In the genomic region with DNA sequence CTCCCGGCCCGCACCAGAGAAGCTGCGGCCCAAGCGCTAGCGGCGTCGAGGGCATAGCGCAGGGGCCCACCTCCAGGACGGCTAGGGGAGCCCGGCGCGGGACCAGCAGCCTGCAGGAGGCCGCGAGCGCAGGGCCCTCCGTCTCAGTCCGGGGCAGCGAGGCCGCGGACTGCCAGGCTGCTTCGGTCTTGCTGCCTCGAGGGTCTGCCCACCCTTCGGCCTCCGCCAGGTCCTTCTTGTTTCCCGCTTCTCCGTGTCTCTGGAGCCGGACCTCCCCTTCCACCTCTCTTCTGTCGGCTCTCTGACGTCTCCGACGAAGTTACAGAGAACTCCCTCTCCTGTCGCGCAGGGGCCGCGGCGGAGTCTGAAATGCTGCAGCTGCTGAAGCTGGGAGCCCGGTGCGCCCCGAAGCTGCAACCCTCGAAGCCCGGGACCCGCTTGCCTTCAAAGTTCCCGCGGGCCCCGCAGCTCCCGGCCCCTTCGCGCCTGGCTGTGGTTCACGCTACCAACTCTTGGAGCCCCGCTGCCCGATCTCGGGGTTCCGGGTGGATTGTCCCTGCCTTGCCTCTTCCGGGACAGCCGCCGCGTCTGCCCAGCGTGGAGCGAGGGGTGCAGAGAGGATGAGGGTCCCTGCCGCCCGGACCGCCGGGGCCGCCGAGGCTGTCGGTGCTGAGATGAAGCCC, we compare ENCODE assay signal across 8 mouse cellular contexts. TPM values are rescaled to one million over a fixed set of nuclear protein-coding genes. Genes with fewer than 3 reads are reported as not detected.
A peak's percentile ranks its signal among the peaks of the same experiment; 100 is the strongest.
DNase-seq lines count a peak whose midpoint lies in the region; ATAC-seq and TF ChIP-seq lines count a peak whose summit lies in the region.

No protein-coding gene starts in this region.

- peaks cover 8% of the 10 kb centered on the region; the same call in 1 of the 2 replicates for H3K4me1 ChIP-seq in kidney, postnatal 0 days (replicated peaks; ENCODE audit: insufficient read depth, low read length)
- peaks cover 3% of the 10 kb centered on the region; the same call in 1 of the 2 replicates for H3K4me1 ChIP-seq in hindbrain, embryonic 11.5 days (replicated peaks; ENCODE audit: control insufficient read depth, insufficient read depth, low read length)
- H3K4me1 ChIP-seq in midbrain, embryonic 13.5 days (replicated peaks): peaks cover 30% of the 10 kb centered on the region

- WGBS in kidney, postnatal 0 days: under 1% methylated on average over 58 of the region's 66 CpGs
- under 1% methylated on average over 61 of the region's 66 CpGs for WGBS in hindbrain, embryonic 11.5 days
- WGBS in midbrain, embryonic 13.5 days: under 1% methylated on average over 66 of the region's 66 CpGs

- no peak for DNase-seq in kidney, postnatal 0 days (ENCODE audit: low spot score)
- DNase-seq in kidney, adult 9 months: no peak
- DNase-seq in embryo, embryonic 10.5 days (ENCODE audit: low spot score): peak; percentile 28
- DNase-seq in hindbrain, embryonic 11.5 days (ENCODE audit: low spot score): peak; percentile 64
- no peak for DNase-seq in frontal cortex, postnatal 25 days (ENCODE audit: low spot score in 2 of 2)
- no peak for DNase-seq in spleen, postnatal 14 days (ENCODE audit: low spot score in 2 of 2)
- no peak for DNase-seq in gastrocnemius, adult 8-10 months (ENCODE audit: low spot score in 2 of 2)

- ATAC-seq in kidney, postnatal 0 days (replicated peaks; ENCODE audit: low FRiP score, low read depth): no peak
- peak; percentile 11 for ATAC-seq in hindbrain, embryonic 11.5 days (ENCODE audit: low FRiP score)
- ATAC-seq in midbrain, embryonic 13.5 days: 0 out of 2 replicates have a peak, but pooled peaks have one; percentile 18

- no peak for TF ChIP-seq CTCF in kidney, postnatal 0 days (IDR thresholded peaks at IDR 0.05; ENCODE audit: low read depth)

- no peak overlapping the region for H3K27ac ChIP-seq in kidney, postnatal 0 days
- H3K27ac ChIP-seq in hindbrain, embryonic 11.5 days (ENCODE audit: low read depth, low read length): no peak overlapping the region
- H3K27ac ChIP-seq in midbrain, embryonic 13.5 days: peak overlapping the region; percentile 73

- peak overlapping the region; percentile 37 for H3K4me3 ChIP-seq in kidney, postnatal 0 days (replicated peaks; ENCODE audit: low read depth, low read length)
- H3K4me3 ChIP-seq in hindbrain, embryonic 11.5 days (ENCODE audit: low read depth, low read length): peak overlapping the region; percentile 46
- peak overlapping the region; percentile 51 for H3K4me3 ChIP-seq in midbrain, embryonic 13.5 days (replicated peaks)

- no peaks in the 10 kb centered on the region for H3K36me3 ChIP-seq in kidney, postnatal 0 days (ENCODE audit: insufficient read depth, low read length)
- no peaks in the 10 kb centered on the region for H3K36me3 ChIP-seq in hindbrain, embryonic 11.5 days (ENCODE audit: control insufficient read depth, insufficient read depth, low read length)
- no peaks in the 10 kb centered on the region for H3K36me3 ChIP-seq in midbrain, embryonic 13.5 days

- H3K9me3 ChIP-seq in kidney, postnatal 0 days (replicated peaks; ENCODE audit: low read length): no peaks in the 10 kb centered on the region
- no peaks in the 10 kb centered on the region for H3K9me3 ChIP-seq in hindbrain, embryonic 11.5 days (ENCODE audit: control insufficient read depth, low read length)
- no peaks in the 10 kb centered on the region for H3K9me3 ChIP-seq in midbrain, embryonic 13.5 days

- H3K4me2 ChIP-seq in kidney, postnatal 0 days (ENCODE audit: low read length): peak overlapping the region; percentile 61
- peak overlapping the region; percentile 52 for H3K4me2 ChIP-seq in hindbrain, embryonic 11.5 days (replicated peaks; ENCODE audit: low read depth, low read length)
- H3K4me2 ChIP-seq in midbrain, embryonic 13.5 days (replicated peaks): peak overlapping the region; percentile 69

- H3K27me3 ChIP-seq in kidney, postnatal 0 days (ENCODE audit: insufficient read depth, low read length): peaks cover 89% of the 10 kb centered on the region
- H3K27me3 ChIP-seq in hindbrain, embryonic 11.5 days (ENCODE audit: control insufficient read depth, insufficient read depth, low read length): peaks cover 85% of the 10 kb centered on the region
- peaks cover 98% of the 10 kb centered on the region for H3K27me3 ChIP-seq in midbrain, embryonic 13.5 days

- H3K9ac ChIP-seq in kidney, postnatal 0 days (ENCODE audit: low read depth, low read length): no peak overlapping the region
- H3K9ac ChIP-seq in hindbrain, embryonic 11.5 days (ENCODE audit: low read depth, low read length): peak overlapping the region; percentile 60
- peak overlapping the region; percentile 67 for H3K9ac ChIP-seq in midbrain, embryonic 13.5 days (replicated peaks)

RNA-seq across cellular contexts. Expression of a gene that starts 6.5 kb away (rescaled TPM):
- polyA plus RNA-seq in kidney, postnatal 0 days (2015; fragmentation: Nextera tagmentation; extraction: Ambion mirVana): not detected in 2 replicates
- 3.3 and 4.8 TPM in 2 replicates for polyA plus RNA-seq in hindbrain, embryonic 11.5 days (2014; fragmentation: Nextera tagmentation; extraction: Ambion mirVana)
- polyA plus RNA-seq in midbrain, embryonic 13.5 days (2015; fragmentation: Nextera tagmentation; extraction: Ambion mirVana): 9.7 and 10.4 TPM in 2 replicates
- total RNA-seq in gastrocnemius, adult 8-10 months (2022): not detected

RNA-seq across cellular contexts. Expression of a gene that starts 51.9 kb away (rescaled TPM):
- 37.5 and 40.1 TPM in 2 replicates for polyA plus RNA-seq in kidney, postnatal 0 days (2015; fragmentation: Nextera tagmentation; extraction: Ambion mirVana)
- polyA plus RNA-seq in hindbrain, embryonic 11.5 days (2014; fragmentation: Nextera tagmentation; extraction: Ambion mirVana): 24.4 and 31.3 TPM in 2 replicates
- polyA plus RNA-seq in midbrain, embryonic 13.5 days (2015; fragmentation: Nextera tagmentation; extraction: Ambion mirVana): 33.4 and 39.1 TPM in 2 replicates
- 10 to 100 TPM; 11.7 to 16.9 (median 14.4) TPM for total RNA-seq in gastrocnemius, adult 8-10 months (2022)

Comparison
In these comparisons a context has a peak if more than half of its experiments do, and no peak if none do; other contexts are left out.
1. DNase-seq: peak in embryo, embryonic 10.5 days (single experiment) and hindbrain, embryonic 11.5 days (single experiment); none in kidney, postnatal 0 days (single experiment), kidney, adult 9 months (single experiment), frontal cortex, postnatal 25 days (0 of 2), spleen, postnatal 14 days (0 of 2) and gastrocnemius, adult 8-10 months (0 of 2).
2. Peak in every context shown above with its lines, with median percentiles within 50 percentile points of each other: H3K4me2 ChIP-seq and H3K4me3 ChIP-seq.